Mouse (Mus musculus) fat pad, adult 2 months (tissue): ENCODE data around the gene Krtap12-1.
"Not testable (repeated sequence)": the region's sequence is repeated elsewhere in the genome, so short reads cannot be mapped to it uniquely, and the experiment has no call there.

ENCODE experiments used
- DNase-seq: peaks from one replicate; pipeline ENCODE4 v3.0.0-alpha.2; 2011; ENCODE audit warnings: low read depth, low spot score; ENCODE audit errors: extremely low read depth

Gene Krtap12-1

DNA sequence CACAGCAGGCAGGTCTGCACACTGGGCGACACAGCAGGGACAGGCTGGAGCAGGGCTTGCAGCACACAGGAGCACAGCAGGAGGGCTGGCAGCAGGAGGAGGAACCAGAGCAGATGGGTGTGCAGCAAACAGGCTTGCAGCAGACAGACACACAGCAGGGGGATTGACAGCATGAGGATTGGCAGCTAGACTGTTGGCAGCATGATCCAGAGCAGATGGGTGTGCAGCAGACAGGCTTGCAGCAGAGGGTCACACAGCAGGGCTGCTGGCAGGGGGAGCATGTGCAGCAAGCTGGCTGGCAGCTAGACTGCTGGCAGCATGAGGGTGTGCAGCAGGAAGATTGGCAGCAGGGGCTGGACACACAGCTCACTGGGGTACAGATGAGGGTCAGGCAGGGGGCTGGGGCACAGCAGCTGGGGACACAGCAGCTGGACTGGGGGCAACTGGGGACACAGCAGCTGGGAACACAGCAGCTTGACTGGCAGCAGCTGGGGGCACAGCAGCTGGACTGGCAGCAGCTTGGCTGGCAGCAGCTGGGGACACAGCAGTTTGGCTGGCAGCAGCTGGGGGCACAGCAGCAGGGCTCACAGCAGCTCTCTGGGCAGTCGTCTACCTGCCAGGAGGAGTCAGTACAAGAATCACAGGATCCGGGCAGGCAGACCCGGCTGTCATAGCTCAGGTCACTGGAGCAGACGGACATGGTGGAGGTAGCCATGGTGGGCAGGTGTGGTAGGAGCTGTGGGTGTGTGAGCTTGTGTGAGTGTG, 21.7 kb downstream of the Krtap12-1 start, which contains the start of gene Gm18596:
Gm18596 (minus strand) TSS at position 715 of the 765 bp plus-strand sequence.
- DNase-seq, result not testable (repeated sequence)

DNA sequence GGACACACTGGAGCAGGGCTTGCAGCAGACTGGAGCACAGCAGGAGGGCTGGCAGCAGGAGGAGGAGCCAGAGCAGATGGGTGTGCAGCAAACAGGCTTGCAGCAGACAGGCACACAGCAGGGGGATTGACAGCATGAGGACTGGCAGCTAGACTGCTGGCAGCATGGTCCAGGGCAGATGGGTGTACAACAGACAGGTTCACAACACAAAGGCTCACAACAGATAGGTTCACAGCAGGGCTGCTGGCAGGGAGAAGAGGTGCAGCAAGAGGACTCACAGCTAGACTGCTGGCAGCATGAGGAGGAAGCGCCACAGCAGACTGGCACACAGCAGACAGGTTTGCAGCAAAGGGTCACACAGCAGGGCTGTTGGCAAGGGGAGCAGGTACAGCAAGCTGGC, 30.3 kb downstream of the Krtap12-1 start:
- not testable (repeated sequence) for DNase-seq

DNA sequence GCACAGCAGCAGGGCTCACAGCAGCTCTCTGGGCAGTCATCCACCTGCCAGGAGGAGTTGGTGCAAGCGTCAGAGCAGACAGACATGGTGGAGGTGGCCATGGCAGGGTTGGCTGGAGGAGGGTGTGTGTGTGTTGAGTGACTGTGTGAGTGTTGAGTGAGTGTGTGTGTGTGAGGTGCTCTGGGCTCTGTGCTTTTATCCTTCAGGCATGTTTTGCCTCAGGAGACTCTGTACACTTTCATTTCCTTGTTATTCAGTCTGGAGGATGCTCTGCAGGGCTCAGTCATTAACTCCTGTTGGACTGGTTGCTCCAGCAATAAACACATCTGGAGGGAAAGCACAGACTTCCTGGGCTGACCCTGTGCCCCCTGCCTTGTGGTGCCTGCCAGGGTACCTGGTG, 30.9 kb downstream of the Krtap12-1 start, which contains the start of gene Gm9736:
Gm9736 (minus strand) TSS at position 101 of the 400 bp plus-strand sequence.
- DNase-seq, result not testable (repeated sequence)

DNA sequence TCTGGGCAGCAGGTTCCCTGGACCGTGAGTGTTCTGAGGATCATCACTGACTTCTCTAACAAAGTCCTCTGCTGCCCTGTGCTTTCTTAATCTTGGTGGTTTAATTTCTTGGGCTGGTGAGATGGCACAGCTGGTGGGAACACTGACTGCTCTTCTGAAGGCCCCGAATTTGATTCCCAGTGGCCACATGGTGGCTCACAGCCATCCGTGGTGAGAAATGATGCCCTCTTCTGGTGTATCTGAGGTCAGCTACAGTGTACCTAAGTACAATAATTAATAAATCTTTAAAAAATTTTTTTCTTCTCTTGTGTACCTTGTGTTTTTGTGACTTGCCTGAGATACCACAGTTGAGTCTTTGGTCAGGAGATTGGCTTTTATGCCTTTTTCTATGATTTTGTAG, 31.9 kb downstream of the Krtap12-1 start:
- not testable (repeated sequence) for DNase-seq

DNA sequence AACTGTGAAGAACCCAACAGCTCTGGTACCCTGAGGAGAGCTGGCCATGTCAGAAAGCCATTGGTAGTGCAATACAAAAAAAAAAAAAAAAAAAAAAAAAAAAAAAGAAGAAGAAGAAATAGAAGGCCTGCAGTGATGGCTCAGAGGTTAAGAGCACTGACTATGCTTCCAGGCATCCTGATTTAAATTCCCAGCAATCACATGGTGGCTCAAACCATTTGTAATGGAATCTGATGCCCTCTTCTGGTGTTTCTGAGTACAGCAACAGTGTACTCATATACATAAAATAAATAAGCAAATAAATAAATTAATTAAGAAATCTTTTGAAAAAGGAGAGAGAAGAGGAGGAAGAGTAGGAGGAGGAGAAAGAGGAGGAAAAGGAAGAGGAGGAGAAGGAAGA, 33.0 kb downstream of the Krtap12-1 start:
- no peak for DNase-seq

DNA sequence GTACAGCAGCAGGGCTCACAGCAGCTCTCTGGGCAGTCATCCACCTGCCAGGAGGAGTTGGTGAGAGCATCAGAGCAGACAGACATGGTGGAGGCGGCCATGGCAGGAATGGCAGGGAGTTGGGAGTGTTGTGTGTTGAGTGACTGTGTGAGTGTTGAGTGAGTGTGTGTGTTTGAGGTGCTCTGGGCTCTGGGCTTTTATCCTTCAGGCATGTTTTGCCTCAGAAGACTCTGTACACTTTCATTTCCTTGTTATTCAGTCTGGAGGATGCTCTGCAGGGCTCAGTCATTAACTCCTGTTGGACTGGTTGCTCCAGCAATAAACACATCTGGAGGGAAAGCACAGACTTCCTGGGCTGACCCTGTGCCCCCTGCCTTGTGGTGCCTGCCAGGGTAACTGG, 39.2 kb downstream of the Krtap12-1 start, which contains the start of gene Gm3233:
Gm3233 (minus strand) TSS at position 101 of the 400 bp plus-strand sequence.
- DNase-seq, result not testable (repeated sequence)

DNA sequence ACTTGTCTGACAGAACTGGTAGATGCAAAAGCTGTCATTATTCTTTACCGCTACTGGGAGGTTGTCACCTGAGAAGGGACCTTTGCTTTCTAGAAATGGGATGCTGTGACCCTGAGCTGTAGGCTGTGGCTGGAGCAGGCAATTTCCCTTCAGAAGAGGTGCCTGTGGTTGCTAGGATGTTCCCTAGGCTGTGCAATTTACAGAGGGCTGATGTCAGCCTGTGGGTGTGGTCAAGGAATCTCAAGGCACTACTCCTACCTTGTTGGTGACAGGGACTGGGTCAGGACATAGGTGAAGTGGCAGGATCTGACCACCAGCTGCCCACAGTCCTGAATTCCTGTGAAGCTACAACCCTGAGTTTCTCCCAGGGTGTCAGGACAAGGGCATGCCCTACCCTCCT, 49.3 kb downstream of the Krtap12-1 start:
- DNase-seq, result no peak
